ENCODE assay signal across 9 mouse cellular contexts in genomic region chr13:54247545-54247944, GRCm38 (mm10). TPM values are rescaled to one million over a fixed set of nuclear protein-coding genes. Genes with fewer than 3 reads are reported as not detected.
A peak's percentile ranks its signal among the peaks of the same experiment; 100 is the strongest.
DNase-seq lines count a peak whose midpoint lies in the region; TF ChIP-seq lines count a peak whose summit lies in the region.
"Had no signal": no experiment of that assay in that cellular context is flagged by ENCODE, and none has a peak within 500 bp of the region (broad histone marks: within the 10 kb centered on the region; RNA-seq: fewer than 3 reads in every experiment).

No protein-coding gene starts in this region.

- H3K4me3 ChIP-seq in ES-Bruce4 (ENCODE audit: low read depth, low read length) = no peak overlapping the region
- H3K4me3 ChIP-seq in bone marrow macrophage, adult 2 months (ENCODE audit: insufficient read depth, low read length) = no peak overlapping the region
- H3K4me3 ChIP-seq: limb, embryonic 15.5 days had no signal

- peak; percentile 7 for DNase-seq in fat pad, adult 2 months (ENCODE audit: extremely low read depth, low read depth, low spot score)
- peak; percentile 67 to 82 for DNase-seq in heart, postnatal 10 days
- peak; percentile 86 to 96 for DNase-seq in layer of hippocampus, adult 18-20 months (ENCODE audit: low spot score in 2 of 2)
- peak; percentile 83 for DNase-seq in lung, postnatal 14 days
- peak; percentile 85 for DNase-seq in retina, postnatal 1 day
- peak; percentile 77 for DNase-seq in thymus, postnatal 4 days

- no peaks in the 10 kb centered on the region for H3K9me3 ChIP-seq in ES-Bruce4 (replicated peaks; ENCODE audit: control insufficient read depth, insufficient read depth, low read length, poor library complexity, severe bottlenecking)
- H3K9me3 ChIP-seq: limb, embryonic 15.5 days had no signal

- TF ChIP-seq CTCF in ES-Bruce4 (IDR thresholded peaks at IDR 0.05; ENCODE audit: low read depth, low read length) = peak; percentile 96
- peak; percentile 66 for TF ChIP-seq CTCF in bone marrow macrophage, adult 2 months (IDR thresholded peaks at IDR 0.05; ENCODE audit: low read depth, low read length)

- intact Hi-C loops in heart, postnatal 10 days (cut with DNase I) = loop anchor here (1.0 to 5.0 kb wide), 3 partner anchors 55 to 200 kb away; partner anchors contain the start of gene Cplx2

- no peaks in the 10 kb centered on the region for H3K36me3 ChIP-seq in ES-Bruce4 (ENCODE audit: control insufficient read depth, insufficient read depth, low read length, poor library complexity, severe bottlenecking)
- H3K36me3 ChIP-seq: limb, embryonic 15.5 days had no signal

- H3K27me3 ChIP-seq in ES-Bruce4 (ENCODE audit: control insufficient read depth, insufficient read depth, low read length, poor library complexity, severe bottlenecking) = no peaks in the 10 kb centered on the region

- H3K4me1 ChIP-seq in ES-Bruce4 (ENCODE audit: control insufficient read depth, insufficient read depth, low read length) = no peaks in the 10 kb centered on the region
- H3K4me1 ChIP-seq in bone marrow macrophage, adult 2 months (ENCODE audit: control insufficient read depth, insufficient read depth, low read length) = no peaks in the 10 kb centered on the region

- no peak overlapping the region for H3K27ac ChIP-seq in ES-Bruce4 (ENCODE audit: insufficient read depth, low read length)
- H3K27ac ChIP-seq in bone marrow macrophage, adult 2 months (ENCODE audit: insufficient read depth, low read depth, low read length) = no peak overlapping the region
- H3K27ac ChIP-seq: limb, embryonic 15.5 days had no signal

- no peak for TF ChIP-seq POLR2A in ES-Bruce4 (IDR thresholded peaks at IDR 0.05; ENCODE audit: insufficient read depth, low read length)
- TF ChIP-seq POLR2A in bone marrow macrophage, adult 2 months (IDR thresholded peaks at IDR 0.05; ENCODE audit: borderline replicate concordance, low read depth, low read length) = no peak

- no peak overlapping the region for H3K9ac ChIP-seq in ES-Bruce4 (ENCODE audit: low read depth, poor library complexity, severe bottlenecking)
- H3K9ac ChIP-seq: limb, embryonic 15.5 days had no signal

- no peak for TF ChIP-seq EP300 in ES-Bruce4 (IDR thresholded peaks at IDR 0.05; ENCODE audit: insufficient read depth, low read depth, low read length)

RNA-seq across cellular contexts. Expression of gene Hrh2, which starts 55.6 kb away (rescaled TPM):
- not detected in 2 replicates for polyA plus RNA-seq in ES-Bruce4 (2011; ENCODE audit: insufficient read depth, insufficient read length, low read depth, missing spikeins)
- polyA plus RNA-seq in bone marrow macrophage, adult 2 months (2012; ENCODE audit: insufficient read depth, insufficient read length, missing spikeins) = 0.25 and 0.46 TPM in 2 replicates
- total RNA-seq in heart, postnatal 10 days (2021) = under 1 TPM; 0.12 TPM
- total RNA-seq in layer of hippocampus, adult 18-20 months (2021) = 1 to 10 TPM; 6.9 to 7.8 TPM
- polyA plus RNA-seq: limb, embryonic 15.5 days had no signal

Comparison
In these comparisons a context has a peak if more than half of its experiments do, and no peak if none do; other contexts are left out.
1. DNase-seq: peak in every context shown above with its lines; median percentile 91 in layer of hippocampus, adult 18-20 months; 85 in retina, postnatal 1 day; 83 in lung, postnatal 14 days; 77 in thymus, postnatal 4 days; 74 in heart, postnatal 10 days; 7 in fat pad, adult 2 months.
2. RNA of gene Hrh2, which starts 55.6 kb away (total RNA-seq): 6.9 to 7.8 TPM in layer of hippocampus, adult 18-20 months; 0.12 TPM in heart, postnatal 10 days; every median in the first group is over 4 times any median in the second.